Mouse (Mus musculus) kidney, postnatal 36 days (tissue): ENCODE results near the gene Gstt3.
"Not testable (repeated sequence)": the region's sequence is repeated elsewhere in the genome, so short reads cannot be mapped to it uniquely, and the experiment has no call there.

Experiments used
- DNase-seq, 2 experiments: peaks; one replicate each; pipeline ENCODE4 v3.0.0; 2021 to 2022; ENCODE audit warnings: mixed read lengths in 2 of 2

Gene Gstt3

DNA sequence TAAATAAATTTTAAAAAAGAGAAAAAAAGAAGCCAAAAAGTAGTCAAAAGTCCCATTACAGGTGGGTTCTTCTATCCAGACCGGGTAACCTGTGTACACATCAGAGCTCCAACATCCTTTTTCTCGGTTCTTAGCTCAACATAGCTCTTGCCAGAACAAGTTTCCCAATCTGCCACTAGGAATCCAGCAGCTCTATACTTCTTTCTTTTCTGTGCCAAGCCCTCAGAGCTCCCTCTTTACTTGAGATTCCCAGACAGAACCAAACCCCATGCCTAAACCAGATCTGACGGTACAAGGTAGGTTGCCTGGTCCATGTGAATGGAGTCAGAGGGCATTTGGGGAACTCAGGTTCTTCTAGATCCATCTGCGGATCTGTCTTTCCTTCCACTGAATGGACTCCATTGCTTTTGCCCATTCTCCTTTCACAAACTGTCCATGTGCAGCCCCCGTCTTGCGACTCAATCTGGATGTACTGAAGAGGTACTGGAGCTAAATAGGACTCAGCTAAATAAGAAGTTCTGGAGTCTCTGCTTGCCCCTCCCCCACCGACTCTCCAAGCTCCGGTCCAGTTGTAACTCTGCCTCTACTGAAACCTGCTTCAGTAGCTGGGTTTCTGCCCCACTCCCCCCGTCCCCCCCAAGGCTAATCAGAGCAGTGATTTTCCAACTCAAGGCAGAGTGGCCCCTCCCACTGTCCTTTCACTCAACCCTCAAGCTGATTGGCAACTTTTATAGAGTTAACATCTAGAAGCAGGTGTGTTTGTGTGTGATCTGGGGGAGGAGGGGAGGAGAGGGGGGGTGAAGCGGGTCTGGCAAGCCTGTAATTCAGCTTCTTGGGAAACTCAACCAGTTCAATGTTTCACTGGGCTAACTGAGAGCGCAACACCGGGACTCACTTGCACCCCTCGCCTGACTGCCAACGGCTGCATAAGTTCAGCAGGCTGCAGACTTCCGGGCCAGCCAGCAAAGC is 1.7 kb downstream of the Gstt3 start:
- DNase-seq = peak; percentile 76 to 82

DNA sequence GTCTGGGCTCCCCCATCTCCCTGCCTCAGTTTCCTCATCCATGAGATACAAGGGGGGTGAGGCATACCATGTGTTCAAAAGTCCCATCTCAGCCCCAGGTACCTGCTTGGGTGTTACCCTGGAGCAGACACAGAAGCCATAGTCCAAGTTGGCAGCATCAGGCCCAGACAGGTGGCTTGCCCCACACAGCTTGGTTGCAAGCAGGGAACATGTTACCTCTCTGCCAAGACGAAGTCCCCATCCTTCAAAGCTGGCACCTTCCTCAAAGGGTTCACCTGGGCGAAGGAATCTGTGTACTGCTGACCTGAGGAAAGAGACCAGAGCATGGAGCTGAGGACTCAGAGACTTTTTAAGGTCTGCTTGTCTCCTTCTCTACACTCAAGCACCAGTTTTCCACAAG is 3.3 kb downstream of the Gstt3 start:
- DNase-seq = no peak

DNA sequence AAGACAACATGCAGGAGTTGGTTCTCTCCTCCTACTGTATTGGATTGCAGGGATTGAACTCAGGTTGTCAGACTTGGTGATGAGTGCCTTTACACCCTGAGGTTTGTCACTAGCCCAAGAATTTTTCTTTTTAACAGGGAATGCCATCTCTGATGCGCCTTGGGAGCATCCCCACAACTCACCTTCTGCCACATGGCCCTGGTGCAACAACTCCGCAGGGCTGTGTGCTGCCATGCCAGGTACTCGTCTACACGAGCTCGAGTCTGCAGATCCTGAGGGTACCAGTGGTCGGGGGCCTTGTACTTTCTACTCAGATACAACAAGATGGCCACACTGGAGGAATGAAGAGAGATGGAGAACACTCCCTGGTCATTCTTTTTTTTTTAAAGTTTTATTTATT is 4.7 kb downstream of the Gstt3 start:
- no peak for DNase-seq

DNA sequence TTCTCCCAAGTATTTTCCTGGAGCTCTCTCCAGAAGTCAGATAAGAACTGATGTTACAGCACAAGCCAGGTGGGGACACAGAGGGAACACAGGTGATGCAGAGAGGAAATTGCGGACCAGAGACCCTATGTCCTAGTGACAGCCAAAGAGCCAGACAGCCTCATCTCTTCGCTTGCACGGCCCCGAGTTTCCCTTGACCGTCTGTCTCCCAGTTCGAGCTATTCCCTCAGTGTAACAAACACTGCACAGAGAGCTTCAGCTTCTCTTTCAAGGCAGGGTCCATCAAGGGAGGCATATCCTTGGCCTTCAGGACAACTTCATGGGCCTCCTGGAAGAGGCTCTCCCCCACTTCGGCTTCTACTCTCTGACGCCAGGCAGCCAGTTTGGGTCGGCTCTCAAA is 6.6 kb downstream of the Gstt3 start:
- DNase-seq = no peak

DNA sequence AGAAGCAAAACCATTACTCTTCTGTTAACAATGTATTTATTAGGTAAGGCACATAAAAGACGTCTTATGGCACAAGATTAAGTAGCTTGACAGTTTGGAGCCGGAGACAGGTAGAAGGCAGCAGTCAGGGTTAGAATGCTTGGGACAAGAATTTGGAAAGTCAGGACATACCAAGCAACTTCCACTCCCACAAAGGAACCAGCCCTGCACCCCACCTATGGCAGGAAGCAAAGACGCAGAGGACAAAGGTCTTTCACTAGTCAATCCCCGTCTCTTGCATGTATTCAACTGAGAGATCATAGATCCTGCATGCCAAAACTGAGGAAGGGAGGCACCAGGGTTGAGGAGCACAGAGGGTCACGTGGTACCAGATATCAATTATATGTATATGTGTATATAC is 7.1 kb downstream of the Gstt3 start:
- no peak for DNase-seq

DNA sequence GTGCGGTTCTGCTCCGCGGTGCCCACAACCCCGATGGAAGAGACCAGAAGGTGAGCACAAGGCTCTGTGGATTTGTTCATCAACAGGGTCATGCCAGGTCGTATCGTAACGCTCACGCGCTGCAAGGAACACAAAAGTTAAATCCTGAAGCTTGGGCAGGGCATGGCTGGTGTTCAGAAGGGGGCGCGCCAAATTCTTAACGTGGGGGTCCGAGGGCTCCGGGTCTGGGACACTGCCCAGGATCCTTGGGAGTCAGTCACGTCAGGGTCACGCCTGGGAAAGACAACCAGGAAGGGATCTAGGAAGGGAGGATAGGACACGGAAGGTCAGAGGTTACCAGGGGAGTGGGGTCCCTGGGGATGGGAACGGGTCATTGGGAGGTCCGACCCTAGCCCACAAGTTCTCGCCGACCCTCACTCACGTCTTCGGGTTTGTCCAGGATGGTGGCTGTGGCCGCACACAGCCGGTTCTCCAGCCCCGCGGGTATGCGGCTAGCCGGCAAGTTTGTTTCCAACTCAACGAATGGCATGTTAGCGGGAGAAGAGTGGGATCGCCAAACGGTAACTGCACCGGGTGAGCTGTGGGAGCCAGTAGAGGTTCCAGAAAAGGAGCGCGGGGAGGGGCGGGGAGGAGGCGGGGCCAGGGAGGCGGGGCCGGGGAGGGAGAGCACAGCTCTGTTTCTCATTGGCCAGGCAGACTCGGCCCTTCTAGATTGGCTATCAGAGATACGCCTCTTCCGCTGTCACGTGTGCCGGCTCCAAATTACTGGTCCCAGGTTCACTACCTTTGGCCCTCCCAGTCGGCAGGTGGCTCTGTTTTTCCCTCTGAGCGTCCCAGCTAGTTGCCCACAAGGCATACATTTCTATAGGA is 8.2 kb downstream of the Gstt3 start, which contains the start of gene Ddt:
Ddt (minus strand) TSS at position 620 of the 870 bp plus-strand sequence.
- peak; percentile 93 to 96 for DNase-seq

DNA sequence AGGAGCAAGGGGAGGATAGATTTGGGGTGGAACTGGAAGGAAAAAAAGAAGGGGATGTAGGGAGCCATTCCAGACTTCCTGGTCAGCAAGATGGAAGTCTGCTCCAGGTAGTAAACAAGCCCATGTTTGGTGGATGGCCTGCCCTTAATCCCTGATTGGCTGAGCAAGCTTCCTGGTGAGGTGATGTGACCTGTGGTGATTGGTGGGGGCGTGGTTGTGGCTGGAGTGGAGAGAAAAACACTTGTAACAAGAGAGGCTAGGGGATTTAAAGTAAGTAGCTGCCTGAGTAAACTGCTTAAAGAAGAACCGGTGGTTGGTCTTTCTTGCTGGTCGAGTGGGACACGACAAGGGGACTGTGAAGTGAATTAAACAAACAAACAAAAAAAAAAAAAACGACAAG is 13.5 kb downstream of the Gstt3 start:
- not testable (repeated sequence) for DNase-seq

DNA sequence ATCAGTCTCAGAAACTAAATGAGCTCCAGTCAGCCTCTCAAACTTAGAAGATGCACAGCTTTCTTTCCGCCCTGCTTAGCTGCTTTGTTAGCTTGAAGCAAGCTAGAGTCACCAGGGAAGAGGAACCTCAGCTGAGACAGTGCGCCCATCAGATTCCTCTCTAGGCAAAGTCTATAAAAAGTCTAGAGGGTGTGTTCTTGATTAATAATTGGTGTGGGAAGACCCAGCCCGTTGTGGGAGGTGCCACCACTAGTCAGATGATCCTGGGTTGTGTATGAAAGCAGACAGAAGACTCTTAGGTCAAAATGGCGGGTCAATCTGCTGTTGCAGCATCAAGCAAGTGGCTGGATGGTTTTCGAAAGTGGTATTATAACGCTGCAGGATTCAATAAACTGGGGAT is 14.4 kb downstream of the Gstt3 start:
- peak; percentile 68 to 80 for DNase-seq

DNA sequence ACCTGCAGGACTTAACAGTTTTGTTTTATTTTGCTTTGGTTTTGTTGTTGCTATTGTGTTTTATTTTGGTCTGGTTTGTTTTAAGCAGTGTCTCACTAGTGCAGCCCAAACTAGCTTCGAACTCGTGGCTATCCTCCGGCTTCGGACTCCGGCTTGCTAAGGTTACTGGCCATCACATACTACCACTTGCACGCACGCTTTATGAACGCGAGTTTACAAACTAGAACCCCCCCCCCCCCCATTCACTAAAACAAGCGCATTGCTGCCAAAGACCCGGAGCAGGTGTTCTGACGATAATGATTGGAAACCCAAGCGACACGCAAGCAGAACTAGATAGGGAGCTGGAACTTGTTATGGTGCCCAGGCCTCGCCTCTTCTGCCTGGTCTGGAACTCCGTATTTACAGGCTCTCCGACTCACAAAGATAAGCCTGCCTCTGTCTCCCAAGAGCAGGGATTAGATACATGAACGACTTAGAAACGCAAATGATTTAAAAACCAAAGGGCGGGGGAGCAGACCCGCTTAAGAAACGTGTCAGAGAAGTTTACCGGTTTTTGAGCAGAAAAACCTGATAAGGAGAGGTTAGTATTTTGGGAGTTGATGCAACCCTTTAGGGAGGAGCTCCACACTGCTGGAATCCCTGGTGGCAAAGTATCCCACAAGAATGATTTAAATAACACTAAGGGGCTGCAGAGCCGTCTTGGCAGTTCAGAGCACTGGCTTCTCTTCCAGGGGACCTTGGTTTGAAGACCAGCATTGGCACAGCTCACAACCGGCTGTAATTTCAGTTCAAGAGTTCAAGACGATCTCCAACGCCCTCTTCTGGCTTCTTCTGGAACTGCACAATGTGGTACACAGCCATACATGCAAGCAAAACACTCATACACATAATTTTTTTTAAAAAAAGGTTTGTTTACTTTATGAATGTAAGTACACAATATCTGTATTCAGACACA is 16.4 kb downstream of the Gstt3 start:
- peak; percentile 71 to 83 for DNase-seq

DNA sequence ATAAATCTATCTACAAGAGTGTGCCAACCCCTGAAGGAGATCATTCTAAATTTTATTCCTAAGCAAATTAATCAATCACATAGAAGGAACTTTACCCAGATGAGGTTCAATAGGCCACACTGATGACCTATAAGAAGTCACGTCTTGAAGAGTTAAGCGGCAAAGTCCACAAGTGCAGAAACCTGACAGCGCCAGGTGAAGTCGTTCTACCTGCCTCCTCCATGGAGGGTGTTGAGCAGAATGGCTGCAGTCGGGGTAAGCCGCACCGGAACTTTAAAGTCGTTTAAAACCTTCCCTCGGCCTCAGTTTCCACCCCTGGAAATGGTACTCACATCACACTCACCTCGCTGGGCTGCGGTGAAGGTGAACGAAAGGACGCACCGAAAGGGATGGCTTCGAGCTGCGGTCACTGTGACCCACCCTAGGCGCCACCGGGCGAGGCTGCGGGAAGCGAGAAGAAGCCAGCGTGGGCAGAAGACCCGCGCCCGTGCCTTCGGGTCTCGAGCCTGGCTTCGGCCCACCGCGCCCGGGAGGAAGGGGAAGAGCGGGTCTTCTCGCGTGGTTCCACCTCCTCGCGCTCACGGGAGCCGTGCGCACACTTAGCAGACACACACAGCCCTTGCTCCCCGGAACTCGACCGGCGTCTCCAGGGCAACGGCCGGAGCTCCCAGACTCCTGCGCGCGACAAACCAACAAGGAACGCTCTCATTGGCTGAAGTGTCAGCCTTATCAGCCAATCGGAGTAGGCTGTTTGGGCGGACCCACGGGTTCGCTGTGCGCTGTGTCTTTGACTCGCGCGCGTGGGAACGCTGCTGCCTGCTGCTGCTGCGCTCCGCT is 17.3 kb downstream of the Gstt3 start, which contains the start of gene Cabin1:
Cabin1 (minus strand) TSS at position 660 of the 837 bp plus-strand sequence.
- DNase-seq = peak; percentile 98

DNA sequence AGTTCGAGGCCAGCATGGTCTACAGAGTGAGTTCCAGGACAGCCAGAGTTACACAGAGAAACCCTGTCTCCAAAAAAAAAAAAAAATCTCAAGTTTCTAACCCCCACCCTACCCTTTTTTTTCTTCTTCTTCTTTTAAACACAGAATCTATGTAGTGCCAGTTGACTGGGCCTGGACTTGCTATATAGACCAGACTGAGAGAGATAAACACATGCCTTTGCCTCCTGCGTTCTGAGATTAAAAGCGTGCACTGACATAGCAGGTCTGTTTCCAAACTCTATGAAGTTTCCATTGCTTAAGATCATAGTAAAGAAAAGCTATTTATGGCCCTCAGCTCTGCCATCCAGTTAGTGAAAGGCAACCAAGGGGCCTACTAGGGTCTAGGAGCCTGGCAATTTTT is 18.8 kb downstream of the Gstt3 start:
- no peak for DNase-seq

DNA sequence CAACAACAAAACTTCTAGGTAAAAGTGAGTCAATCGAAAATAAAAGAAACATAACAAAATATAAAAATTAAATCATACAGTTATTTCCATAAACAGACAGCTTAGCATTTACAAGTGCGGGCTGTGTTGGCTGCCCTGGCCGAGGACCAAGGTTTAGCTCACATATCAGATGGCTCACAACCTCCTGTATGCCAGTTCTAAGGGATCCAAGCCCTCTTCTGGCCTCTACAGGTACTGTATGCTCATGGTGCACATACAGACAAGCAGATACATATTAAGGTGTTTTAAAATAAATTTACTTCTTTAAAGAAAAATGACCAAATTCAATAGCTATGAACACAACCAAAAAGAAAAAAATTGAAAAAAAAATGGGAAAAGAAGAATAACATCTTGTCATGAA is 20.9 kb downstream of the Gstt3 start:
- no peak for DNase-seq

DNA sequence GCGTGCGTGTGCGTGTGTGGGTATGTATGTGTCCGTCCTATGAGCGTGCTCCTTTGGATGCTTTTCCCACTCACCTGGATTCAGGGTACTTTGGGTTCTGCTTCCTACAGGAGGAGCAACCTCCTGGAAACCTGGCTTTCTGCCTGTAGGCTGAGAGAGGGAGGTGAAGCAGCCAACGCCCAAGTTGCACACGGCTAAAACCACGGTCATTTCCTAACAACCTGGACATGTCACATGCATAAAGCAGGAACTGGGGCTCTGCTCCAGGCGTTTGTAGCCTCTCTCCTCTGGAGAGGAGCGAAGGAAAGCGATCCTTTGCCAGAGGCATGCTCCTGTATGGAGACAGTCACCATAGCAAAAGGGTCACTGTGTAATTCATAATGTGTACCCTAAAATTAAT is 24.5 kb downstream of the Gstt3 start:
- no peak for DNase-seq

DNA sequence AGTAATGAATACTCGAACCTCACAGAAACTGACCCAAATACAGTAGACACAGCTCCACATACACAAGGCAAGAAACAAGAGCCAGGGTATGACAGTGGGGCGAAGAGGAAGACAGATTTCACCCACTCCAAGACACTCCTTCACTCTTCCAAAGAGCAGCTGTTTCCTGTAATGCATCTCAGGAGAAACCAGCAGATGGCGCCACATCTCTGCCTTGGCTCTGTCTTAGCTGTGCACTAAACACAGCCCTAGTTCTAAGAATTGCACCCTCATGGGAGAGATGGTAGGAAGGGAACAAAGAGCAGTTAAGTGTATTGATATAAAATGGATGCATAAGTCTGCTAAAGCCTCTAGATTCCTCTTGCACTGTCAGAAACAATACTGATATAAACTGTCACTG is 37.2 kb downstream of the Gstt3 start:
- DNase-seq = peak; percentile 78 to 92

DNA sequence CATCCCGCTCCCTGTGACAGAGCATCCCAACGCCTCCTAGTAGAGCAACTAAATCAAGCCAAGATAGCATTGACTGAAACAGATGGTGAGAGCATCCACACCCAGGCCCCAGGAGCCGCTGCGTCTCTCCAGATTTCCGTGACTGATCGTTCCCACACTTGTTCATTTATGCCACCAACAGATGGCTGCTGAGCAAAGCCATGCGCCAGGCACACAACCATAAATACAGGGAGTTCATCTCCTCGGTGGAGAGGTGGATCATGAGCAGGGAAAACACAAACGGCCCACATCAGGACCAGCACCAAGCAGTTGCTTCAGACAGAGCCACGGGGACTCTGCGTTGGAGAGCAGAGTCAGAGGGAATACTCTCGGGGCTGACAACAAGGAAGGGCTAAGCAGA is 37.8 kb downstream of the Gstt3 start:
- no peak for DNase-seq

DNA sequence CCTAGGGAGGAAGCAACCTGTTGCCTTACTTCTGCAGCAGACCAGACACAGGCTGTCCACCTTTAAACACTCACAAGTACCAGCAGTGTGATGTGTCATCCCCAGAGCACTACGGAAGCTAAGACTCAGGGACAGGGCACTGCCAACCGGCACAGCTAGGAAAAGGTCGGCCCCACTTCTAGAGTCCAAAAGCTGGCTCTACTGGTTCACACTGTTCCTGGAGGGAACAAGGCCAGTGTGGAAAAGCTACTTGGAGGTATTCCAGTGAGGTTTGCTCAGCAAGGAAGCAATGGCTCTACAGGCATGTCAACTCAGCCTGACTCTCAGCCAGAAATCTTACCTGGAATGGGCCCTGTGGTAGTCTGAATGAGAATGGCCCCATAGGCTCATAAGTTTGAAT is 40.3 kb downstream of the Gstt3 start:
- peak; percentile 4 to 24 for DNase-seq

DNA sequence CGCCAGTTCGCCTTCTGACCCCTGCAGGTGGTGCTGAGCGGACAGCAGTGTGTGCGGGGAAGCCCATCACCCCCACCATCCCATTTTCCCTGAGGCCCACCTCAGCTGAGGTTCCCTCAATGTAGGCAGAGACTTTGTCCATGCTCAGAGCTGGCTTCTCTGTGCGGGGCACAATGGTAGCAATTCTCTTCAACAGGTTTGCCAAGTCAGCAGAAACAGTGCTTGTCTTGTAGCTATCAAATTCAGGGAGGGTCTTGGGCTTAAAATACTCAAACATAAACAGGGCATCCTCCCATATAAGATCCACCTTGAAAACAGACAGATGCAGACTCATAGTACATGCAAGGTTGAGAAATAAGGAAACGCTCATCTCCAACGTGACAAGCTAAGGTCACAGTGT is 55.8 kb downstream of the Gstt3 start:
- no peak for DNase-seq
